Mouse (Mus musculus) cerebellum, adult 9-10 months (tissue): ENCODE measurements around the gene Tenm2.

Experiments used
- DNase-seq: peaks from one replicate; pipeline ENCODE4 v3.0.0; 2022

Tenm2 gene

DNA sequence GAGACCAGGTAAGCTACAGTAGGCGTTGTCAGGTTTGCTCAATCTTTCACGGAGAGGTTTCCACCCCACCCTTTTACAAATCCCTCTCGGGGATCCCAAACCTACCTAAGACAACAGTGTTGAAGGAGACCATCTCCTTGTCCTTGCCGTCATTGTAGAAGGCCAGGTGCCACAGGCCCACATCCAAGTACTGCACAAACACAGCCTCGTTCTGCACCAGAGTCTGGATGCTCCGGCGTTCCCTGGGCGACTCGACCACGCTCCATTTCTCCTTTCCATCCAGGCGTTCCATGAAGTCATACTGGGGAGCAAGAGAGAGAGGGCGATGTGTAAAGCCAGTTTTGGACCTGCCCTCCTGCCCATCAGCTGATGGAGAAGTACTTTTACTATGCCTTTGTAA lies 1064.5 kb downstream of the Tenm2 start:
- no peak for DNase-seq

DNA sequence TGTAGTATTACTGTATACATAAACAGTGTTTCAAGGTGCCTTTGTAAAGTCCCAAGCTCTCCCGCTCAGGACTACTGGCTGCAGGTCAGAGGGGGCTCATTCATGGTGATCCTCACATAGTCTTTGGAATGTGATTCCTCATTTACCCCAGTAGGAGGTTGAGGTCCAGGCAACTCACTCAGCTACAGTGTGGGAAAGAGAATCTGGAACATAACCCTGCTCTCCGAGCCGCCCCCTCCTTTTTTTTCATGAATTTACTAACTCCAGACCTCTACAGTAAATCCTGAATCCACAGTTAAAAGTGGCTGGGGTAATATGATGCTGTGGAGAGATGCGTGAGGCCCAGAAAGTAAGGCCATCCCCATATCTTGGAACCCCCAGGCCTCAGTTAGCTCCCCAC lies 1066.0 kb downstream of the Tenm2 start:
- no peak for DNase-seq

DNA sequence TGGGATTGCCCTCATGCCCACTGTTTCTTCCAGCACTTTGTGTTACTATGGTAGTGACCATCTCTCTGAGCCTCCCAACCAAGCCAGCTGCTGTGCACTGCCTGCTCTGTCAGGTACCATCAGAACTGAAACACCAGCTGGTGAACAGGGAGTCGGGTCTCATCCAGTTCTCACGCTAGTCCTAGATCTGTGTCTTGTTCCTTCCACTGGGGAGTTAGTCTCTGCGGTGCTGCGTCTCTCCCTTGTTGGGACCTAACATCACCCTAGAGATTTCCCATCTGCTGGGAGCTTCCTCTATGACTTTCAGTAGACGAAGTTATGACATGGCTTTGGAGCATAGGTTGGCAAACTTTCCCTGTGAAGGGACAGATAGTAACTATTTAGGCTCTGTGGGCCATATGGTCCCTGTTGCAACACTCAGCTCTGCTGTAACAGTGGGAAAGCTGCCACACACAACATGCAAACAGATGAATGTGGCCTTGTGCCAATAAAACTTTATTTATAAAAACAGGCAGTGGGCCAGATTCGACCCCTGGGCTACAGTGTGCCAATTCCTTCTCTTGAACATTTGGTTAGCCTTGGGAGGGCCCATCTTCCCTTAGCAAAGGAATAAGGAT lies 1066.7 kb downstream of the Tenm2 start:
- no peak for DNase-seq

DNA sequence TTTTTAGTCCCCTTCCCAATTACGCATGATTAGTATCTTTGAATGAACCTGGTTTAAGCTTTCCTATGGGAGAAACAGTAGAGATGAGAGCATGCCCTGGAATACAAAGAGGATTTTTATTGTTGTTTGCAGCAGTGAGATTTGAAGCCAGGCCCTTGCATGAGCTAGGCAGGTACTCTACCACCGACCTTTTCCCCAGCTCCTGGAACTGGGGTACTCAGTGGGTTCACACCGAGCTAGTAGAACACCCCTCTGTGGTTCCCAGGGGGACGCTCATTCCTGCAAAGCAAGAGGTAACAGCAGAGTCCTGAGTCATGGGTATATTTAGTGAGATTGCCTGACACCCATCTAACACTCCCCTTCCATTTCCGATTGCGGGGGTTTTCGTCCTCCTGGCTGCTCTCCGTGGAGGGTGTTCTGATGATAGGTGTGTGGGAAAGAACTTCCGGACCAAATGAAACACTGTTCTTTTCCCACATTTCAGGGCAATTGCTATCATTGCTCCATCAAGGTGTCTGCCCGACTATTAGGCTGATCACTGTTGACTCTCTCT lies 1067.9 kb downstream of the Tenm2 start:
- no peak for DNase-seq

DNA sequence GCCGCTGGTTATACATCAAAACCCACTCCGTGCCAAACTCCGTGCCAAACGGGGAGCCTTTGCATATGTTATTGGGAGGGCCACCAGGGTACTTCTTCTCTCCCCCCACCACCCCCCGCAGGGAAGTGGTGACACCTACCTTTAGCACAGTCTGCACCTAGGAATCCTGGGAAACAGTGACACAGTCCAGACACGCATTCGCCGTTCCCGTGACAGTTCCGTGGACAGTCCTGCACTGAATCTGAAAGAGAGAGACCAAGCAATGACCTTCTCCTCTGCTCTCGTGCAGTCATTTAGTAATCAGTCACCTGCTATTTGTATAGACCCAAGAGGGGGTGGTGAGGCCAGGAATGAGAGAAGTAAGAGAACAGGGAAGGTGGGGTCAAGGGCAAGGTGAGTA lies 1072.2 kb downstream of the Tenm2 start:
- DNase-seq: no peak

DNA sequence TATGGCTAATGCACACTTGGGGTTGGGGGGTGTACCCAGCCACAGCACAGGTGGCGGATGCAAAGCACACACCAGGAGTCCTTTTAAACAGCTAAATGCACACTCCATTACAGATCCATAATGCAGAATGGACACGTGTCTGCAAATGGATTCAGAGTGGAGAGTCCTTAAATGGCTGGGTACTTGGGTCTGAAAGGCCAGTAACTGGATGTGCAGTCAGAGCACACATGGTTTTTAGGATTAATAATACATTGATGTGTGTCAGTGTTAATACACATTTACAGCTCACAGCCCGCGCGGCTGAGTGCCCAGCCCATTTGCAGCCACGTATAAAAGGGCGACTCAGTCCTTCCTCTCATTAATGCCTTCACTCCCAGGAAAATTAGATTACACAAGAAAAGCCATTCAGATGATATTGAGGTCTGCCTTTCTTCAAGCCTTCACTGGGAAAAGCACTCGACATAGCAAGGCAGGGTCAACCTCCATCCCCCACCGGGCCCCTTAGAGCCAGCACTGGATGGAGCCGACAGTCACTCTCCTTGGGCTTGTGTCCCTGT lies 1073.9 kb downstream of the Tenm2 start:
- DNase-seq: no peak

DNA sequence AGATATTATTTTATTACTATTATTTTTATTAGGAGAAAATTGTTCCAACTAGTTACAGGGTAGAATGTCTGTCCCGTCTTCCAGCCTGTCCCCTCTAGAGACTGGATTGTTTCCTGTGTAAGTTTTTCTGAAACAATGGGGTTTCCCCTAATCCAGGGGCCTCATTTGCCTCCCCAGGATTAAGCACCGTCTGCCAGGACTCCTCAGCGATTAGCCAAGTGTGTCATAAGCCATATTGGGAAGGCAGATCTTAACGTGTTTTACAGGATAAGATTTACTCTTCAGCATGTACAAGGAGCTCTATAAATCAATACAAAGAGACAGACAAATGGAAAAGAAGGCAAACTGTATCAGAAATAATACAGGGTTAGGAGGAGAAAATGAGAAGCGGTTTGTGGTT lies 1082.3 kb downstream of the Tenm2 start:
- DNase-seq: no peak

DNA sequence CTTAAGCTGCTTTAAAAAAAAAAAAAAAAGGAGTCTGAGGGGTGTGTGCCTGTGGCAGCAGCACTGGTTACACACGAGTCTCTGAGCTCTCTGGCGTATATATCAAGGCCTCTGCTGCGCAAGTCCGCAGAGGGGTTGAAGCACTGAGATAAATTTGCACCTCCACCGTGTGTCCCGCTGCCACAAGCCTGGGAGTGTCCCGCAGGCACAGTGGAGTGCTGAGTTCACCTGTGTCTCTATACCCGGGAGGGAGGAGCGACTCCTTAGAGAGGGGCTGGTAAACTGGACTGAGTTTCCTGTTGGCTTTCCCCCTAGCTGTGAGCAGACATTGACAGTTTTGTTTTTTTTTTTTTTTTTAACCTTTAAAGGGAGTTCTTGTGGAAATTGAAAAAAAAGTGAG lies 1082.8 kb downstream of the Tenm2 start:
- DNase-seq: no peak

DNA sequence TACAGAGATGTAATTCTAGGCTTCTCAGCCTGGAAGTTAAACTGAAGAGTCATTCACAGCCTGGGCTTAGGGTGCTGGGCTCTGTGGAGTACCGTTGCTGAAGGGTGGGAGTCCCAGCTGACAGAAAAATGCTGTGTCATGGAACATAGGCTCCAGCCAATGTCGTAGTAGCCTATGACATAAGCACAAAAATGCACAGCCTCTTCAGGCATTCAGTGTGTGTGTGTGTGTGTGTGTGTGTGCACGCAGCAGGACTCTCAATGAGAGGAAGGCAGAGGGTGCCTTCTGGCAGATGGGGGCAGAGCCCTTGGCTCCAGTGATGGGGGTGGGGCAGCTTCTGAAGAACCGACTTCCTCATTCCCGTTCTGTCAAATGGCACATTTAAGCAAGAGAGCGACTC lies 1083.5 kb downstream of the Tenm2 start:
- no peak for DNase-seq

DNA sequence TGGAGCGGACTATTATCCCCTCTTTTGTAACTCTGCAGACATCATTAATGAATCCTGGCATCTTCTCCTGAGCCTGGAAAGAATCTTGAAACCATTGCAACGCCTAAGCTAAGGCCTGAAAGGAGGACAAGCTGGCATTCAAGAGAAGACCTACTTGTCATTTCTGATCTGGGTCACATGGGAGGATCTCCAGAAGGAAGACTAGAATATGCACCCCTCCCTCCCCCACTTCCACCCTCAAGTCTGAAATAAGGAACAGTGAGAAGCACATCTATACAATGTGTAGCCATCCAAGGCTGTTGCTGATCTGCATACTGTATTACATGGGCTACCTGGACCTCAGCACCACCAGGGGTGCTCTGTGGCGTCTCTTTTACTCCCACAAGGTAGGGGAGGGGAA lies 1086.7 kb downstream of the Tenm2 start:
- DNase-seq: no peak

DNA sequence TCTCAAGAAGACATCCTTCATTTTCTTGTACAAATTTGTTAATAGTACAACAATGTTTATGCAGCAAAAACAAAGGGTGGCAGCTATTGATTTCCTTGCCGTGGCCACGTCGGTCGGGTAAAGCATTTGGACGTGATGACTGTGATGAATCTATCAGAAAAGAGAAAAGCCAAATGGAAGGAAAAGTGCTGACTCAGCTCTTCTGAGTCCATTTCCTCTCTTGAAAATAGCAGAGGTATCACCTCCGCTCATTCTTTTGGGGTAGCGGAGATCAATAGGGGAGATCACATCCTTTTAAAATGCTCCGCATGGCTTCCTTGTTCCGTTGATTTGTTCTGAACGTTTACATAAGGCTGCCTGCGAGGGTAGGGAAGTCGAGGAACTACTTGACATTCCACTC lies 1090.7 kb downstream of the Tenm2 start:
- DNase-seq: no peak

DNA sequence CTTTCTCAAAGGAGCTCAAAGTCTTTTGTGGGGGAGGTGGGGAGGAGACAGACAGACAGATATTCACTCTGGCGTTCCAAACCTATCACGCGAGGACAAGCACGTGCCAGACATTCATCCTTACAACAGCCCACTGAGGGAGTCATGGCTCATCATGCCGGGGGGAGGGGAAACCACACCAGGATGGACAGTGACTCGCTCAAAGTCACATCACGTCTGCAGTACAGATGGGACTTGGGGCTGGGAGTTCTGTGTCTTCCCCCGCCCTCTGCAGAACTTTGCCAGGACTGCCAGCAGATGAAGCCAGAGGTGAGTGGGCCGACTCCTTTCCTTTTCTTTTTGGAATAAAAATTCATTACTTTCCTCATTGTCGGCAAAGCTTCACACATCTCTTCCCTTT lies 1095.4 kb downstream of the Tenm2 start:
- DNase-seq: no peak

DNA sequence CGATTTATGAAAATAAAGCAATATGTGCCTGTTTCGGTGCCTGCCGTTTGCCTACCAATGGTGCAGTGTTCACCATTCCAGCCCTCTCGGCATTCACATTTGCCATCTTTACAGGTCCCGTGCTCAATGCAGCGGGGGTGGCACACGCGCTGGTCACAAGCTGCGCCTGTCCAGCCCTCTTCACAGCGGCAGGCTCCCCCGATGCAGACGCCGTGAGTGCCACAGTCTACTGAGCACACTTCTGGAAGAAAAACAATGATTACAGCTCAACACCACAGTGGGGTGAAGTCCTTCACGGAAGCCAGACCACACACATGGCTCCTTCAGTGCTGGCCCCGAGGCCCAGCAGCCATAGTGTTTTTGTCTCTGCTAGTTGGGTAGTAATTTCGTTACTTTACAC lies 1096.2 kb downstream of the Tenm2 start:
- no peak for DNase-seq

DNA sequence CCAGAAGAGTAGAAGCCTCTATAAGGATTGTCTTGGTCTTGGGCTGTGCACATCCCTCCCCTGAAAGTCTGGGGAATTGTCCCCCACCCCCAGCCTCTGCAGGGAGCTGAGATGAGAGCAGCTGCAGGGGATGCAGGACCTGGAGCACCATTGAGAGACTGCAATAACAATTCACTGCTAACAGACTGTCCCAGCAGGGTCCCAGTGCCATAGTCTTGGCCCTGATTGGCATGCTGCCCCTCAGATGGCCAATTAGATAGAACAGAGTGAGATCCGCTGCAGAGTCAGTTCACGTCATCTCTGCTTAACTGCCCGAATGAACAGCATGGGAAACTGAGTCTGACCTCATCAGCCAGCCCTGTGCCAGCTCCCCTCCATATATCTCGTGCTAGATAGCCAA lies 1097.9 kb downstream of the Tenm2 start:
- DNase-seq: peak; percentile 41

DNA sequence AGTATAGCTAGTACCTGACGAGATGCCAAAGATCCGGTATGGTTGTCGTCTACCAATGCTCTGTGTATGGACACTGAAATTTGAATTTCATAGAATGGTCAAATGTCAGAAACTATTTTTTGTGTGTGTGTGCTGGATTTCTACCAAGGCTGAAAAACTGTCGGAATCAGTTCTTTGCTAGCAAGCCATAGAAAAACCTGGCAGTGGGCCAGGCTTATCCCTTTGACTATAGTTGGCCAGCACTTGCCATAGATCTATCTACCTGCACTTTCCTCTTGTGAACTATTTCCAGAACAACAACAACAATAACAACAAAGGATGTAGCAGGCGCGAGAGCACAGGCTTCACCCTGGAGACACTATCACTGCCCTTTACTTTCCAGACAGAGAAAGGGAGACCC lies 1098.5 kb downstream of the Tenm2 start:
- DNase-seq: peak; percentile 26

DNA sequence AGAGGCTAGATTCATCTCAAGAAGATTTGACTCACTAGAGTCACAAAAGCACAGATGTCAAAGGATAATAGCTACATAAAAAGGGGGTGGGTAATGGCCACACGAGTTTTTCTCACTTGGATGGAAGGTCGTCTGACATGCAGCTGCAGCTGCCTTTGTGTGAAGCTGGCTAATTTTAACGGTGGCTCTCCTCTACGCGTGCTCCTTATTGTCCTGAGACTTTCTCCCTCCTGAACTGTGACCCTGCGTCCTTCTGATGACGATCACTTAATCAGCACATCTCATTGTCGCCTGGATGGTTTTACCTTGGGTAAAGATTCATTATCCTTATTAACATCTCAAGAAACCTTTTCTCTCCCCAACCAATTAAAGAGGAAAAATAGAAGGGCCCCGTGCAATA lies 1101.1 kb downstream of the Tenm2 start:
- DNase-seq: no peak

DNA sequence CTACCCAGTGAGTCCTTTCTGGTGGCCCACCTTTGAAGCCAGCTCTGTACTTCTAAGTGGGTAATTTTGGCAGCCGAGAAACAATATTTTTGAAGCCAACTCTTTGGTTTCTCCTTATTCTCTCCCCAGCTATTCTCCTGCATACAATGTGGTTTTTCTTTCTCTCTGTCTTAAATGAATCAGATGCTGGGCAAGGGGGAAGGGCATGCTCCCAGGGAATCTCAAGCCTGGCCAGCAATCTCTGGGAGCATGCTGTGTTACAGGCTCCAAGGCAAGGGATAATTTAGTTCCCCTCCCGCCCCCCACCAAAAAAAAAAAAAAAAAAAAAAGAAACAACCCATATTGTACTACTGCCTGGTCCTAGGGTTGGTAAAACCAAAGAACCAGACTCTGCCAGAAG lies 1112.5 kb downstream of the Tenm2 start:
- no peak for DNase-seq

DNA sequence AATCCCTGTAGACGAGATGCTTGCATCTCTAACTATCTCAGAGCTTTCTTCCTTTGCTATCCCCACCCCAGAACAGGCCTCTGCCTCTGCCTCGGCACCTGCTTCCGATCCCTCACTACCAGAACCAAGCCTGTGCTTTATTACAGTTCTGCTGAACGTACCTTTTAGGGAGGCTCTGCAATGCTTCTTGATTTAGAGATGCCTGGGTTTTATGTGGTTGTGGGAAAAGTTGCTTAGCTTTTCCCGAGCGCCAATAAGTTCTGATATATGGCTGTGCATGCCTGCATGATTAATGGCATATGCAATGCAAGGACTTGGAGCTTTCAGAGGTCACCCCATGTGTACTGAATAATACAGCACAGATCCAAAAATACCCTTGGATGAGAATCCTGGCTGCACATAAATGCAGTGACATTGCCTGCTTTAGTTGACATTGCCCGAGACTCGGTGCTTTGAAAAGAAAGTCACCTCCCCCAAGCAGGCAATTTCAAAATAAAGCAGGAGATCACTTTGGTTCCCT lies 1114.3 kb downstream of the Tenm2 start:
- DNase-seq: no peak

DNA sequence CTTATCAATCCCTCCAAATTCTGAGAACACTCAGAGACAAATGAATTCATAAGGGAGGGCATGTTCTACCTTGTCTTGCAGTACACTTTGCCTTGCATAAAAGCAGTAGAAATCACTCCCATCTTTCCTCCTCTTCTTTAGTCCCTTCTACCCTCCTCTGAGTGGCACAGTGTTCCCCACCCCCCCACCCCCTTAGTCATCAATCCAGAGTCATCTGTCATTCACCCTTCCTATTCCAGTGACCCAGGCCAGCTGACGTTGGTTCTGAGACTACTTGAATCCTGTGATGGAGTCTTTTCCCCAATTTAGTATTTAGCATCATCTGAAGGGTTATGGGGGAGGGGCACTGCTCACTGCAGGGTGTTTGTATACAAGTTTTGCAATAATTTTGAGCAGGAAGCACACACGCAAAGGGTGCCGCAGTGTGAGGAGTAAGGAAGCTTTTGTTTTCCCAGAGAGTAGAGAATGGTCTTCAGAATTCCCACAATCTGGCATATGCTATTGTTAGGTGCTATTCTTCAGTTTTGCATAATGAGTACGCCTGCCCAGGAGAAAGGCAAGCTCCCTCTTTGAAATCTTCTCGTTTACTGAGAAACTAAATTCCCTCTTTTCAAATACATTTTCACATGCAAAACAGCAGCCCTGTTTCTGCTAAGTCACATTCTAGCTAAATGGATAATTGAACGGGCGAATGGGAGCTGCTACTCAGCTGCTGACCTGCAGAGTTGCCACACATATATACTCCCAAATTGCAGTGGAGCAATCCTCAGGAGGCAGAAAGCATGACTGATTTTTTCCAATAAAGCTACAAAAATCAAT lies 1115.0 kb downstream of the Tenm2 start:
- DNase-seq: no peak

DNA sequence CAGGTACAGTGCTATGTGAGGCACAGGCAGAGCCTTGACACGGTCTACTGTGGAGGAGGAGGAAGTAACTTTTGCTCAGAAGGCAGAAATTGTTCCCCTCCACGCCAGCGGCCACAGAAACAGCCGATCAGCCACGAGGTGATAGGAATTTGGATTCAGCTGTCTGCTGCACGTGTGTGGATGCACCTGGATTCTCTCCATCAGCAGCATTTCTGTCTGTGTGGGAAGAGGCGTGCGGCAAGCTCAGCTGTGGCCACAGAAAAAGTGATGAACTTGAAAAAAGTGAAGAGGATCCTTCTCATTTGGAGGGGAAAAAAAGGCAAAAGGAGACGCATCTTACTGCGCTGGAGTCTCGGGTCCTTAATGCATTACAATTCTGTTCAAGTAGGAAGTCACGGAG lies 1122.4 kb downstream of the Tenm2 start:
- no peak for DNase-seq

DNA sequence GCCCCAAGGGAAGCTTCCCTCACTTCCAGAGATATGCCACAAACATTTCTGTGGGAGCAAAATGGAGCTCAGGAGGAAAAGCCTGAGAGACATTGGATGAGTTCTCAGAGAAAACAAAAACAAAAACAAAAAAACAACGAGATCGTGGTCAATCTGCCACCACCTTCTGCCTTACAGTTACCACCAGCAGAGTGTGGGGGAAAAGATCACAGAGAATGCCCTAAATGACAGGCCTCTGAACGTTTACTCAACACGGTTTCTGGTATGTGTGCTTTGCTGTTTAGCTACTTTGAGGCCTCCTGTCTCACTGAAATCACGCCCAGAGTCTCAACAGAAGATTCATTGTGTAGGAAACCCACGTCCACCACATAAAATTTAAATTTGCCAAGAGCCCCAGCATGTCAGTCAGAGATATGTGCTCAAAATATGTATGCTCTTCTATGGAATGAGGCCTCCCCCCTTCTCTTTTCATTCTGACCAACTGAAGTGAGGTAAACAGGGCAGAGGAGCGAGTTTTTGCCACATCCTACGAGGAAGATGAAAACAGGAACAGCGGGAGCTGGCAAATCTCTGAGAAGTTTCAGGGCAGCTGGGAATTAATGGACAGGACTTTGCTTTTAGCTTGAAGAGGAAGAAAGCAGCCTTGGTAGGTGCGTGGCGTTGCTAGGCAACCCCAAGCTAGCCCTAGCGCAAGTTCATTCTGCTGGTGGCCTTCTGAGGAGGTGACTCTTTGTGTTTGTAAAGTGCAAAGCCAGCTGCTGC lies 1126.6 kb downstream of the Tenm2 start:
- DNase-seq: peak; percentile 12

DNA sequence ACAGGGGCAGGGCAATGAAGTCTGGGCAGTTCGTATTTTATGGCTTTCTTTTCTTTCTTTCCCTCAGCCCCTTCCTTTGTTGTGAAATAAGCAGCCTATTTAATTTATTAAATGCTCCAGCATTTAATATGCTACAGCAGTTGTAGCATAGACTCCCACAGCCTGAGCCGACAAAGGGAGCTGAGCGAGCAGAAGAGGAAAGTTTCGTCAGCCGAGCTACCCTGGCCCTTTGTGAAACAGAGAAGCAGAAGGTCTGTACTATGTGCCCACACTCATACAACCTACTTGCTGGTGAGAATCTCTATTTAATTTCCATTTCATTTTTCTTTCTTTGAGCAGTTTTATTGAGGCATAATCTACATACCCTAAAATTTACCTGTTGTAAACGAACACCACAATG lies 1127.9 kb downstream of the Tenm2 start:
- DNase-seq: no peak

DNA sequence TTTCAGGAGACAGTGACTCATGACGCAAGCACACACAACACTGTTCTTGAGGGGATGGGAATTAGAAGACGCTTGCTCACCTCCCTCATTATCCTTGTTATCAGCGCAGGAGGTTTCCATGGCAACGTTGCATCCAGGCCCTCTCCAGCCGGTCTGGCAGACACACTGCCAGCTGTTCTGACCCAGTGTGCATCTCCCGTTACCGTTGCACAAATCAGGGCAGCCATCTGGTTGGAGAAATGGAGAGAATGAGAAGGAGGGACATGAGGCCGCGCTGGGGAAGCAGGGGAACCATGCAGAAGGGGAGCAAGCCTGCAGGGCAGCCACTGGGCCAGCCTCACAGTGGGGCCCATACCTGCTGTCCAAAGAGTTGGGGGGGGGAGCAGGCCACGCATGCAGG lies 1129.1 kb downstream of the Tenm2 start:
- no peak for DNase-seq
